Mouse (Mus musculus) erythroblast, embryonic 14.5 days (primary cell): ENCODE measurements around the gene Nop2.

Source experiments
- GATA1 ChIP-seq: IDR thresholded peaks from 2 replicates; pipeline ENCODE4 v1.6.1; 2012; ENCODE audit warnings: low read length, inconsistent platforms, mixed read lengths
- TAL1 ChIP-seq: IDR thresholded peaks from 3 replicates; pipeline ENCODE4 v1.6.1; 2012; ENCODE audit warnings: low read length, inconsistent platforms, mixed read lengths

- TF ChIP-seq TAL1 (no peak), GATA1 (no peak)
Measured at GRCm38 (mm10) chr6:125147329-125147728, 15.6 kb downstream of the Nop2 start.
